Mouse (Mus musculus): ENCODE measurements around the gene Atg10.

- TF ChIP-seq ELF1 (IDR thresholded peaks at IDR 0.05; ENCODE audit: low read depth, low read length) (no peak), MXI1 (IDR thresholded peaks at IDR 0.05; ENCODE audit: low read depth, low read length) (no peak), CTCF (IDR thresholded peaks at IDR 0.05 in 2 of 3, conservative IDR thresholded peaks at IDR 0.05 in 1 of 3; ENCODE audit: control insufficient read depth in 1 of 3, insufficient read depth in 1 of 3, low read depth in 2 of 3, low read length in 3 of 3, poor library complexity in 1 of 3, severe bottlenecking in 1 of 3) (no peak), HCFC1 (IDR thresholded peaks at IDR 0.05; ENCODE audit: low read depth, low read length) (no peak), E2F4 (IDR thresholded peaks at IDR 0.05; ENCODE audit: borderline replicate concordance, low read depth, low read length) (no peak)
Measured at GRCm38 (mm10) chr13:91107308-91107946, 116.3 kb downstream of the Atg10 start.

Data from MEL (cell line).